Comparison of ENCODE assay signal across 9 mouse cellular contexts in the genomic region with DNA sequence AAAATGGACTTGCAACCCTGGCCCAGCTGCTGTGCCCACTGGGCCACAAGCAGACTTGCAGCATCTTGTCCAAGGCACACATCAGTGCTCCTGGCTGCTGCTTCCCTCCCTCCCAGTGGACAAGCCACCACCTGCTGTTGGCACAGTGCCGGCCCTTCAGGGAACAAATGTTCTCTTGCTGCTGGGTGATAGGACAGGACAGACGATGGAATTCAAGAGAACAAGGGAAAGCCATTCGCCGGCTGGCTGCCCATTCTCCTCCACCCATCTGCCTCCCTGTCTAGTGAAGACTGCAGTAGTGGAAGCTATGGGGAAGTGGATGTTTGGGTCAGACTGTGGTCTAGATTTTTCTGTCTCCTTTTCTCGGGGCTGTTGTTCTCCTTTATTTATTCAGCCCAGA.
DNase-seq lines count a peak whose midpoint lies in the region; ATAC-seq lines count a peak whose summit lies in the region.
"Had no signal": no experiment of that assay in that cellular context is flagged by ENCODE, and none has a peak within 500 bp of the region (broad histone marks: within the 10 kb centered on the region; RNA-seq: fewer than 3 reads in every experiment).

No protein-coding gene starts in this region.

- H3K9me3 ChIP-seq in heart, embryonic 11.5 days (replicated peaks; ENCODE audit: control insufficient read depth, low read length) = no peaks in the 10 kb centered on the region
- H3K9me3 ChIP-seq: liver, embryonic 13.5 days had no signal

- H3K9ac ChIP-seq in heart, embryonic 11.5 days (ENCODE audit: low read depth, low read length) = no peak overlapping the region
- H3K9ac ChIP-seq: liver, embryonic 13.5 days had no signal

- no peaks in the 10 kb centered on the region for H3K36me3 ChIP-seq in heart, embryonic 11.5 days (ENCODE audit: control insufficient read depth, insufficient read depth, low read length)
- H3K36me3 ChIP-seq: liver, embryonic 13.5 days had no signal

- no peaks in the 10 kb centered on the region for H3K27me3 ChIP-seq in heart, embryonic 11.5 days (ENCODE audit: control insufficient read depth, insufficient read depth, low read length)
- H3K27me3 ChIP-seq: liver, embryonic 13.5 days had no signal

- ATAC-seq in heart, embryonic 11.5 days (replicated peaks; ENCODE audit: insufficient number of reproducible peaks, low FRiP score, low TSS enrichment) = no peak
- ATAC-seq in activated CD4-positive, CD25-positive, alpha-beta regulatory T cell, adult 4 months = no peak

- 34% methylated on average over 5 of the region's 5 CpGs for WGBS in heart, embryonic 11.5 days (ENCODE audit: insufficient replicate concordance)

- H3K4me1 ChIP-seq in heart, embryonic 11.5 days (ENCODE audit: control insufficient read depth, insufficient read depth, low read length) = no peaks in the 10 kb centered on the region
- H3K4me1 ChIP-seq: liver, embryonic 13.5 days had no signal

- peak; percentile 98 for DNase-seq in heart, adult 11 months
- peak; percentile 10 for DNase-seq in embryo, embryonic 11 days
- peak; percentile 40 to 74 for DNase-seq in gastrocnemius, postnatal 4 days (ENCODE audit: low spot score in 2 of 2)
- peak; percentile 30 for DNase-seq in kidney, postnatal 14 days
- peak; percentile 14 for DNase-seq in lung, postnatal 25 days (ENCODE audit: low spot score)
- DNase-seq in right cerebral cortex, adult 2 months (ENCODE audit: low spot score in 2 of 2) = peak; percentile 4 to 11
- DNase-seq: liver, embryonic 13.5 days had no signal

- H3K4me3 ChIP-seq in heart, embryonic 11.5 days (ENCODE audit: low read depth, low read length) = no peak overlapping the region
- H3K4me3 ChIP-seq: liver, embryonic 13.5 days had no signal

- no peak overlapping the region for H3K27ac ChIP-seq in heart, embryonic 11.5 days (ENCODE audit: low read depth, low read length)
- H3K27ac ChIP-seq: liver, embryonic 13.5 days had no signal

- no peak overlapping the region for H3K4me2 ChIP-seq in heart, embryonic 11.5 days
- H3K4me2 ChIP-seq: liver, embryonic 13.5 days had no signal

Comparison
In these comparisons a context has a peak if more than half of its experiments do, and no peak if none do; other contexts are left out.
1. DNase-seq: peak in every context shown above with its lines; median percentile 98 in heart, adult 11 months; 57 in gastrocnemius, postnatal 4 days; 30 in kidney, postnatal 14 days; 14 in lung, postnatal 25 days; 10 in embryo, embryonic 11 days; 8 in right cerebral cortex, adult 2 months.